Mouse (Mus musculus): ENCODE results near the gene Gzmm. TPM values are rescaled to one million over a fixed set of nuclear protein-coding genes. Genes with fewer than 3 reads are reported as not detected.
A peak's percentile ranks its signal among the peaks of the same experiment; 100 is the strongest.

Gzmm gene
- polyA plus RNA-seq, 1 experiment from 2014 or later: 0.76 TPM

DNA sequence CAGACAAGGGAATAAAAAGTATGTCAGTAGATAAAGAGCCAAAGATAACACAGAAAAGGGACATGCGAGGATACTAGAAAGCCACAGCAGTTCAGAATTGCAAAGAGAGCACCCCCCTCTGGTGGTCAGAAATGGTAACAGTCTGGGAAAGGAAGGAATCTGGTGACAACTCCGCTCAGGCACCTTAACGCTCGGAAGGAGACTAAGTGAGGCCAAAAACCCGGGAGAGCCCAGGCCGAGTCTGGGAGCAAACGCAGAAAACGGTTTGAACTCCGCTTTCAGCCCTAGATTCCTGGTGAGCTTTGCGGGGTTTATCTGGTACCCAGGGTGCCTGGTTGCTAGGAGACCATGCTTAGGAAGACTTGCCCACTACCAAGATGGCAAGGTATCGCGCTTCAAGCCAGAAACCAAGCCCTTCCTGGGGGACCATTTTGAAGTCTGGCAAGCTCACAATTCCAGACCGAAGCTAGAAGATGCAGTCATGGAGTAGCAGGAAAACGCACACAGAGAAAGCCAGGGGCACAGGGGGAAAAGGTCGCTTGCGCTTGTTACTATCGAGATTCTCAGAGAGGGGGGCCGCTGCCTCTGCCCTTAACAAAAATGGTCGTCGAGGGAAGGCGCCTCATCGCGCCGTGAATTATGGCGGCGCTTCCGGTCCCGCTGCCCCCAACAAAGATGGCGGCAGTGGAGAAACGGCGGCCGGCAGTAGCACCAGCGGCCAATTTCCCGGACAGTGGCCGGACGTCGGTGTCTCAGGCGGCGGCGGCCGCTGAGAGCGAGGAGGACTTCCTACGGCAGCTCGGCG, 19.8 kb upstream of the Gzmm start, which contains the start of gene Tpgs1:
Gene Tpgs1, plus strand, starts transcription at position 599 of the 805 bp plus-strand sequence.
- Histone ChIP-seq H3K27ac (peak within 1 kb of the TSS; percentile 96), H3K36me3 (peaks cover 21% of the 10 kb centered on the region), H3K4me1 (peaks cover 31% of the 10 kb centered on the region), H3K27me3 (ENCODE audit: low read depth, poor library complexity, severe bottlenecking) (no peaks in the 10 kb centered on the region), H3K4me3 (peak within 1 kb of the TSS; percentile 78), H3K9me3 (replicated peaks) (no peaks in the 10 kb centered on the region)
- WGBS: under 1% methylated on average over 45 of the region's 45 CpGs
- DNase-seq (ENCODE audit: low spot score): peak; percentile 91

DNA sequence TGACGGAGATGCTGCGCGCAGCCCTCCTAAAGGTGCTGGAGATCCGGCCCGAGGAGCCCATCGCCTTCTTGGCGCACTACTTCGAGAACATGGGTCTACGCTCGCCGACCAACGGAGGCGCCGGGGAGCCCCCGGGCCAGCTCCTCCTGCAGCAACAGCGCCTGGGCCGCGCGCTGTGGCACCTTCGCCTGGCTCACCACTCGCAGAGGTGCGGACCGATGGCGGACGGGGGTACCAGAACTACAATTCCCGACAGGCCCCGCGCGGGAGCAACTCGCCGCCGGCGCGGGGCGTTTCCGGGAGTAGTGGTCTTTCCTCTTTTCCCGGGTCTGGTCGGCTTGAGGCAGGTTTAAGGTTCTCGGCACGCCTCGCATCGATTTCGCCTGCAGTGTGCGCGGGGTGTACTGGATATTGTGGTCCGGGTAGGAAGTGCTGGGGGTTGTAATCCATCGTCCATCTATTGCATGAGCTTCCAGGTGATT, 19.2 kb upstream of the Gzmm start:
- DNase-seq (ENCODE audit: low spot score): peak; percentile 93
- Histone ChIP-seq H3K27me3 (ENCODE audit: low read depth, poor library complexity, severe bottlenecking) (no peaks in the 10 kb centered on the region), H3K4me1 (peaks cover 24% of the 10 kb centered on the region), H3K9me3 (replicated peaks) (no peaks in the 10 kb centered on the region), H3K4me3 (peak overlapping the region; percentile 78), H3K27ac (peak overlapping the region; percentile 96), H3K36me3 (peaks cover 28% of the 10 kb centered on the region)
- under 1% methylated on average over 47 of the region's 47 CpGs for WGBS

DNA sequence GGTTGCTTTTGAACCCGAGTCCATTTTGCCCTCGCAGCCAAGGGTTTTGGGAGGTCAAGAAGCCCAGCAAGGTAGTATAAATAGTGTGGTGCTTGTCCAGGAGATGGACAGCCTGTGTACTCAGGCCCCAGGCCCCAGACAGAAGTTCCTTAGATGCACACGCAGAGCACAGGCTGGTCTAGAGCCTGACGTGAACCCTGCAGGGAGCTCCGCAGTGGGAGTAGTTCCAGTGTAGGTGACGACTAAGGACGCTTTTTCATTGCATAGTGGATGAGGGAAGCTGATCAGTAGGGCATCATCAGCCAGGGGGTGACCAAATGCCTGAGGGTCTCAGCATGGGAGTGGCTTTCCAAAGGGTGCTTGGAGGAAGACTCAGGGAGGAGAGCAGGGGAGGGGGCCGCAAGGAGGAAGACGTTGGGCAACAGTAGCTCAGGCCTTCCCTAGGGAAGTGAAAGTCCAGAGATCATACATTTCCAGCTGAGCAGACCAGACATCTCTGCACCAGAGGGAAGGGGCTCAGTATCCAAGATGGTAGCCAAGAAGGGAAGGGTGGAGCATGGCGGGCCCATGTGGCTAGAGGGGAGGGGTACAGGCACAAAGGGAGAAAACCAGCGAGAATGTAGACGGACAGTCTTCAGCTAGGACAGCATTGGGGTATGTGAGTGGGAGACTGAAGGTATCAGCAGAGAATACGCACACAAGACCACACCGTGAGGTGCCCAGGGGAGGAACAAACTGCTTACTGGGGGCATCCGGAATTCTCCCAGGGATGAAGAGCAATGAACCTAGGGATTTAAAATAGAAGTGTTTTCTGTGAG, 18.5 kb upstream of the Gzmm start:
- WGBS: 35% methylated on average over 15 of the region's 15 CpGs

DNA sequence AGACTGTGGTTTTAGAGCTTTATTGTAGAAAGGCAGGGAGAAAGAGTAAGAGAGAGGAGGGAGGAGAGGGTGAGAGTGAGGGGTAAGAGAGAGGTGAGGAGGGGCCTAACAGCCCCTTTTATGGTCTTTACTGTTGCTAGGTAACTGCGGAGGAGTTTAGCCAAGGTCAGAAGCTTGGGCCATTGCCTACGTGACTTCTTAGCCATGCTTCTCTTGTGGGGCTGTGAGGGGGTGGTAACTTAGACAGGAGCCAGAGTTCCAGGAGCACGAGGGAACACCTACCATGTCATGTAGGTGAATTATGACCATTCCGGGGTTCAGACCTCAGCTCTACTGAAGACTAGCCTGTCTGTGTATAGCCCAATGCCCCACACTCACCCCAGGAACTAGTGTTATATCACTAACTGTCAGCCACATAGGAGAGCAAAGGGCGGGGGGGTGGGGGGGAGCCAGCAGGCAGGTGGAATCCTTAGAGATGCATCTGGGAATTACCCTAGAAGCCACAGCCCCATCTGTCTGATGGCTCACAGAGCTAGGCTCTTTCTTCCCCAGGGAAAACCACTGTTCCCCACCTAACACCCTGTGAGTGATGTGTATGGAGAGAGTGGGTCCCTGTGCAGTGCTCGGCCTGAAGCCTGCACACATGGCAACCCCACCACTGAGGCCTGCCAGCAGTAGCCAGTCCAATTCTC, 17.3 kb upstream of the Gzmm start:
- H3K9me3 ChIP-seq (replicated peaks): no peaks in the 10 kb centered on the region
- peaks cover 43% of the 10 kb centered on the region for H3K36me3 ChIP-seq
- H3K4me1 ChIP-seq: peaks cover 27% of the 10 kb centered on the region
- peak overlapping the region; percentile 96; the same call in 1 of the 2 replicates for H3K27ac ChIP-seq
- H3K27me3 ChIP-seq (ENCODE audit: low read depth, poor library complexity, severe bottlenecking): no peaks in the 10 kb centered on the region
- peak overlapping the region; percentile 78; the same call in 1 of the 2 replicates for H3K4me3 ChIP-seq
- WGBS: 51% methylated on average over 6 of the region's 6 CpGs
- DNase-seq (ENCODE audit: low spot score): no peak

More for the DNA sequence above, 18.5 kb upstream of the Gzmm start:
- peaks cover 33% of the 10 kb centered on the region for H3K36me3 ChIP-seq
- H3K27ac ChIP-seq: peak overlapping the region; percentile 96
- no peaks in the 10 kb centered on the region for H3K27me3 ChIP-seq (ENCODE audit: low read depth, poor library complexity, severe bottlenecking)
- peaks cover 23% of the 10 kb centered on the region for H3K4me1 ChIP-seq
- peak overlapping the region; percentile 78 for H3K4me3 ChIP-seq
- H3K9me3 ChIP-seq (replicated peaks): no peaks in the 10 kb centered on the region
- DNase-seq (ENCODE audit: low spot score): no peak

DNA sequence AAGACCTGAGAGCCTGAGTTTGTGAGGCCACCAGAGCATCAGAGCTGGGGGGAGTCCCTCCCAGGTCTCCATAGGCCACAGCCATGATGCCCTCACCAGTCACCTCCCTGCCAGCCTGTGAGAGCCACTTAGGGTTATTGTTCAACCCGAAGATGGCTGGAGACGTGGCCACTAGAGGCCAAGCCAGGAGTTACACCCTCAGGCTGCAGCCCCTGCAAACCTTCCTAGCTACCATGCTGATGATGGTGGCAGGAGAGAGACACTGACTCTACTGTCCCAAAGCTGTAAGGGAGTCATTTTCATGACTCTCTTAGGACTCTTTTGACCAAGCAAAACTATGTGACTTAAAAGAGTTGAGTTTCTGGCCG, 16.7 kb upstream of the Gzmm start:
- H3K27me3 ChIP-seq (ENCODE audit: low read depth, poor library complexity, severe bottlenecking): no peaks in the 10 kb centered on the region
- peaks cover 43% of the 10 kb centered on the region for H3K36me3 ChIP-seq
- peaks cover 27% of the 10 kb centered on the region for H3K4me1 ChIP-seq
- H3K4me3 ChIP-seq: peak overlapping the region; percentile 18; the same call in 1 of the 2 replicates
- no peak for DNase-seq (ENCODE audit: low spot score)
- H3K27ac ChIP-seq: peak overlapping the region; percentile 54; the same call in 1 of the 2 replicates
- no peaks in the 10 kb centered on the region for H3K9me3 ChIP-seq (replicated peaks)
- WGBS: 74% methylated on average over 3 of the region's 3 CpGs

DNA sequence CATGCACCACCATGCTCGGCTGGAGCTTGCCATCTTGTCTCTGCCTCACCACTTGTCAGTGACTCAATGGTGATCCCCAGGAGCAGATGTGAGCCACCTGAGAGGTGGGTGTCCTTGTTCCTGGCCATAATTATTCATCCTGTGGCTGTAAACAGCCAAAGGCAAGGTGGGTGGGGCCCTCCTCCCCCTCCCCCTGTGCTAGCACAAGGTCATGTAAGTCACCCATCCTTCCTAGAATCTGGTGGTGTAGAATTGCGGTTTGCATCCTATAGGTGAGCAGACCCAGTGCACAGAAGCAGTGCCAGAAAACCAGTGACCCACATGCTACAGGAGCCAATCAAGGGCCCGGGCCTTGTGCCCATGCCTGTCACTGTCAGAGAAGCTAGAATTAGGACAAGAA, 15.8 kb upstream of the Gzmm start:
- Histone ChIP-seq H3K27ac (no peak overlapping the region), H3K27me3 (ENCODE audit: low read depth, poor library complexity, severe bottlenecking) (no peaks in the 10 kb centered on the region), H3K4me1 (peaks cover 27% of the 10 kb centered on the region), H3K36me3 (peaks cover 43% of the 10 kb centered on the region), H3K4me3 (no peak overlapping the region), H3K9me3 (replicated peaks) (no peaks in the 10 kb centered on the region)
- WGBS: 96% methylated on average over 3 of the region's 3 CpGs
- DNase-seq (ENCODE audit: low spot score): no peak

DNA sequence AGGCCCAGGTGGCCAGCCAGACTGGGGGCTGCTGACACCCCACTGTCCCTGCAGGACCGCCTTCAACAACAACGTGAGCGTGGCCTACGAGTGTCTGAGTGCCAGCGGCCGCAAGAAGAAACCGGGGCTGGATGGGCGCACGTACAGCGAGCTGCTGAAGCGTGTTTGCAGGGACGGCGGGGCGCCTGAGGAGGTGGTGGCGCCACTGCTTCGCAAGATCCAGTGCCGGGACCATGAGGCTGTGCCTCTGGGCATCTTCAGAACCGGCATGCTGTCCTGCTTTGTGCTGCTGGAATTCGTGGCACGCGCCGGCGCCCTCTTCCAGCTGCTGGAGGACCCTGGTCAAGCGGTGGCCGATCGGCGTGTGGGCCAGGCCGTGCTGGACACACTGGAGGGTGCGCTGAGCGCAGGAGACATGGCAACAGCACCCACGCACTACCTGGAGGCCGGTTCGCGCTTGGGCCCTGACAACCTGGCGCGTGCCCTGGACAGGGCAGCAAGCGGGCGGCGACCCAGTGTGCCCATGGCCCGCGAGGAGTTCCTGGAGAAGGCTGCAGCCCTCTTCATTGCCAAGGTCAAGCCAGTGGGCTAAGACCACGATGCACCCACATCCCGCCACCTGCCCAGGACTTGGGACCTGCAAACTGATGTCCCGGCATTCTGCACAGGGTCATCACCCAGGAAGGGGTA, 13.3 kb upstream of the Gzmm start:
- H3K4me3 ChIP-seq: no peak overlapping the region
- H3K9me3 ChIP-seq (replicated peaks): no peaks in the 10 kb centered on the region
- peaks cover 43% of the 10 kb centered on the region for H3K36me3 ChIP-seq
- WGBS: 52% methylated on average over 44 of the region's 44 CpGs
- H3K27me3 ChIP-seq (ENCODE audit: low read depth, poor library complexity, severe bottlenecking): no peaks in the 10 kb centered on the region
- DNase-seq (ENCODE audit: low spot score): no peak
- peaks cover 22% of the 10 kb centered on the region for H3K4me1 ChIP-seq
- H3K27ac ChIP-seq: no peak overlapping the region

DNA sequence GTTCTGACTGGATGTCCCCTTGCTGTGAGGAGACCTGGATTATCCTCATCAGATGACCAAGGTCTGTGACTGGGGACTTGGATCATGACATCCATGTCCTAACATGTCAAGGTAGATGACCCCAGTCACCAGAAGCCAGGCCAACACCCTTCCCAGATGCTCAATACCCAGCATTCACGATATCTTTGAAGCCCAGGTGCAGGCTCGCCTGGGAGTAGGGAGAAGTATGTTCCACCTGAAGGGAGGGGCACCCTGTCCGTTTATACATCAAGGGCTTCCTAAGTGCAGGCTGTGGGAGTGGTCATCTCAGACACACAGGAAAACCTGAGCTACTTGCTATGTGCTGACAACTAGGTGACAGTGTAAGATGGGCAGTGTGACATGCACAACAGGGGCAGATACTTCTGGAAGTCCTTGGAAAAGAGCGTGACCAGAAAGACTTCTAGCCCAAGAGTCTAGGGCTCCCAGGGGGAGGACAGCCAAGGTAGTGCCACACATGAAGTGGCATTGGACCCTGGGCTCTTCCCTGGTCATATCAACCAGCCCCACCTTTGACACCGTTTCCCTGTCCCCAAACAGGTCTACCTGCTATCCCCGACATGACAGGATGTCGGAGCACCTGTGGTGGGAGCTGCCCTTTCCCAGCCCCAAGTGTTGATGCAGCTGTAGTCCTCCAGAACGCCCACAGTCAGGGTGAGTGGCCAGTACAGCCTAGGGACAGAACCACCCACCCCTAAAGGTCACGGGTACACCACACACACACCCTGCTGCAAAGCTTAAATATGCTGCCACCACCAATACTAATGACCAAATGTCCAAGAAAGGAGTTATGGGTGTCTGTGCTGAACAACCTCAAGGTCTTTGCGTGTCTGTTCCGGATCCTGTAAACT, 8.0 kb upstream of the Gzmm start:
- DNase-seq (ENCODE audit: low spot score): no peak

DNA sequence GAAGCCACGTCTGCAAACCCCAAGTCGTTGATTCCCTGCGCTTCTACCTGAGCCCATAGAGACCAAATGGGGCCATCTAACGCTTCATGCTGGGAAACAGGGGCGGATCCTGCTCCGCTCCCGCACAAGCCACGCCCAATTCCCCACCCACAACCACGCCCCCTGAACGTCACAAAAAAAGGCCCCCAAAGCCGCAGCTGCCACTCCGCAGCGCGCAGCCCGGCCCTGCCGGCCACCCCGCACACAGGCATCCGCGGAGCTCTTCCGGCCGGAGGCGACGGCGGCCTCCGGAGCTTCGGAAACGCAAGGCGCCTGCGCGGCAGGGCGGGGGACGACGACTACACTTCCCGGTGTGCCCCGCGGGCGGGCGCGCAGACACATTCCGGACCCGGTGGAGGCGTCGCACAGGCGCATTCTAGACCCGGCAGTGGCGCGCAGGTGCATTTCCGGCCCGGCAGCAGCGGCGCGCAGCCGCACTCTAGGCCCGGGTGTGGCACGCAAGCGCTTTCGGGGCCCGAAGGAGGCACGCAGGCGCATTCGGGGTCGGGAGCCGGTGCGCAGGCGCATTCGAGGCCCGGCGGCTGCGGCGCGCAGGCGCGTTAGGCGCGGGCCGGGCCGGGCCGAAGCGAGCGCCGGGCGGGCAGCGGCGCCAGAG, 7.1 kb upstream of the Gzmm start, which contains the start of gene Cdc34:
Gene Cdc34, plus strand, starts transcription at position 605 of the 655 bp plus-strand sequence.
- WGBS: under 1% methylated on average over 83 of the region's 84 CpGs
- peaks cover 25% of the 10 kb centered on the region for H3K4me1 ChIP-seq
- H3K4me3 ChIP-seq: peak within 1 kb of the TSS; percentile 89
- peak; percentile 99 for DNase-seq (ENCODE audit: low spot score)
- H3K9me3 ChIP-seq (replicated peaks): no peaks in the 10 kb centered on the region
- peak within 1 kb of the TSS; percentile 89 for H3K27ac ChIP-seq
- H3K27me3 ChIP-seq (ENCODE audit: low read depth, poor library complexity, severe bottlenecking): no peaks in the 10 kb centered on the region
- H3K36me3 ChIP-seq: peaks cover 30% of the 10 kb centered on the region

More for the DNA sequence above, 8.0 kb upstream of the Gzmm start:
- no peaks in the 10 kb centered on the region for H3K27me3 ChIP-seq (ENCODE audit: low read depth, poor library complexity, severe bottlenecking)
- H3K4me1 ChIP-seq: peaks cover 25% of the 10 kb centered on the region
- WGBS: 40% methylated on average over 11 of the region's 11 CpGs
- H3K4me3 ChIP-seq: peak overlapping the region; percentile 89
- peaks cover 26% of the 10 kb centered on the region for H3K36me3 ChIP-seq
- H3K9me3 ChIP-seq (replicated peaks): no peaks in the 10 kb centered on the region
- H3K27ac ChIP-seq: peak overlapping the region; percentile 89

DNA sequence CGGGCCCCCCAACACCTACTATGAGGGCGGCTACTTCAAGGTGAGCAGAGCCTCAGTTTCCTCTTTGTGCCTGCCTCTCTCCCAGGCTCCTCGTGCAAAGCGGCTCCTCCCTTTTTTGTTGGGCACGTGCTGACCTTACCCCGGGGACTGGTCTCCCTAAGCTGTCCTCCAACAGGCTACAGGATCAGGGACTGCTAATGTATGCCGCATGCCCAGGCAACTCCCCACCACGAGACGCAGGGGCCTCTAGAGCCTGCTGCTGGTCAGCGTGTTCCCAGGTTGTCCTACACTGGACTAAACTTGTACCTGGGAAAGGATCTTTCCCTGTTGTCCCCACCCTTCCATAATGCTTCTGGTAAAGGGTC, 6.3 kb upstream of the Gzmm start:
- H3K27me3 ChIP-seq (ENCODE audit: low read depth, poor library complexity, severe bottlenecking): no peaks in the 10 kb centered on the region
- DNase-seq (ENCODE audit: low spot score): peak; percentile 54
- 0% methylated on average over 10 of the region's 10 CpGs for WGBS
- H3K4me3 ChIP-seq: peak overlapping the region; percentile 89
- H3K36me3 ChIP-seq: peaks cover 39% of the 10 kb centered on the region
- H3K4me1 ChIP-seq: peaks cover 25% of the 10 kb centered on the region
- no peaks in the 10 kb centered on the region for H3K9me3 ChIP-seq (replicated peaks)
- H3K27ac ChIP-seq: peak overlapping the region; percentile 89
